Mouse (Mus musculus) embryonic facial prominence, embryonic 12.5 days (tissue): ENCODE results near the gene Usp36. TPM values are rescaled to one million over a fixed set of nuclear protein-coding genes. Genes with fewer than 3 reads are reported as not detected.

Source experiments
- ATAC-seq: fragments of 200-750 bp; cut with Nextera tagmentation; 2 replicates; pipeline ENCODE4 v1.8.0; 2017; ENCODE audit not compliant: insufficient number of reproducible peaks, insufficient read depth, low FRiP score, low TSS enrichment
- H3K27ac ChIP-seq: fragments of 300-500 bp; sonication (generic); 2 replicates; pipeline ENCODE4 v1.5.1; 2016; ENCODE audit warnings: mild to moderate bottlenecking
- H3K27me3 ChIP-seq: fragments of 300-500 bp; sonication (generic); 2 replicates; pipeline ENCODE4 v1.6.1; 2016; ENCODE audit warnings: mild to moderate bottlenecking, moderate library complexity
- H3K36me3 ChIP-seq: fragments of 300-500 bp; sonication (generic); 2 replicates; pipeline ENCODE4 v1.6.1; 2016; ENCODE audit warnings: mild to moderate bottlenecking
- H3K4me1 ChIP-seq: fragments of 300-500 bp; sonication (generic); 2 replicates; pipeline ENCODE4 v1.6.1; 2016
- H3K4me2 ChIP-seq: fragments of 300-500 bp; sonication (generic); replicated peaks from 2 replicates; pipeline ENCODE4 v1.6.1; 2016; ENCODE audit warnings: mild to moderate bottlenecking, moderate library complexity
- H3K4me3 ChIP-seq: fragments of 300-500 bp; sonication (generic); 2 replicates; pipeline ENCODE4 v1.5.1; 2016; ENCODE audit warnings: mild to moderate bottlenecking
- H3K9ac ChIP-seq: fragments of 300-500 bp; sonication (generic); 2 replicates; pipeline ENCODE4 v1.6.1; 2016; ENCODE audit warnings: mild to moderate bottlenecking, moderate library complexity
- H3K9me3 ChIP-seq: fragments of 300-500 bp; sonication (generic); 2 replicates; pipeline ENCODE4 v1.6.1; 2016; ENCODE audit warnings: mild to moderate bottlenecking, moderate library complexity
- WGBS: fragments of 180-500 bp; shearing (Covaris S2); methylation state at CpG from one replicate; pipeline ENCODE4 v1.1.7; 2016; 5-methylcytosine and 5-hydroxymethylcytosine counted together
- polyA plus RNA-seq: library from polyadenylated mRNA; unstranded; fragments of >200 nt; fragmentation: Nextera tagmentation; extraction: Ambion mirVana; gene quantifications from 2 replicates; pipeline ENCODE4 v1.2.1, GENCODE M21; 2016

Gene Usp36
- polyA plus RNA-seq, 1 experiment from 2014 or later, result 22.2 TPM

DNA sequence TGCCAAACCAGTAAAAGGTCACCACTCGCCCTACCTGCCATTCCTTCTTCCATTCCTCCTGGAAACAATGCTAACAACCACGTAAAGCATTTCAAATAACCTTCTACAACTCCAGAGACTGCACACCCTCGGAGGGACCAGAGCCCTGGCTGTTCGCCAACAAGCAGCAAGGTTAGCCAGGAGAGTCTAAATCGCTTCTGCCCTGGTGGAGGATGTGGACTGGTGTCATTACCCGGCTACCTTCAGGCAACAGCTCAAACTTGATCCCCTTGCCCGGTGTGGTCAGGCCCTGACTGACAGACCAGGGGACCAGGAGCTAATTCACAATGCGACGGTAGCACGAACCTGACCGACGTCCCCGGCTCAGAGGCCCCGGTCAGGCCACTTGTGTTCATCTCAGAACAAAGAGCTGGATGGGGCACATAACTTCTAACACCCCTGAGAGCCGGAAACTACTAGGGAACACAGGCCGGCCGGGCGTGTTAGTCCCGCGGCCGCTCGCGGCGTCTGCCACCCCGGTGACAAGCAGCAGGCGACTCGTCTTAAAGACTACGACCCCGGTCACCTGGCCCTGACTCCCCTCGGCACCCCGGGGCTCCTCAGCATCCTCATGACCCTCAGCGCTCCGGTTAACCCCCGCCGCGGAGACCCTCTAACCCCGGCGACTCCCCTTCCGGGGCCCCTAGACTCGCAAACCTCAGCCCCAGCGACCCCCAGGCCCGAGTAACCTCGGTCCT, 42.5 kb downstream of the Usp36 start:
- WGBS, result 1% methylated on average over 43 of the region's 43 CpGs
- H3K27ac ChIP-seq, result peak overlapping the region; percentile 69; the same call in 1 of the 2 replicates
- ATAC-seq, result no peak

DNA sequence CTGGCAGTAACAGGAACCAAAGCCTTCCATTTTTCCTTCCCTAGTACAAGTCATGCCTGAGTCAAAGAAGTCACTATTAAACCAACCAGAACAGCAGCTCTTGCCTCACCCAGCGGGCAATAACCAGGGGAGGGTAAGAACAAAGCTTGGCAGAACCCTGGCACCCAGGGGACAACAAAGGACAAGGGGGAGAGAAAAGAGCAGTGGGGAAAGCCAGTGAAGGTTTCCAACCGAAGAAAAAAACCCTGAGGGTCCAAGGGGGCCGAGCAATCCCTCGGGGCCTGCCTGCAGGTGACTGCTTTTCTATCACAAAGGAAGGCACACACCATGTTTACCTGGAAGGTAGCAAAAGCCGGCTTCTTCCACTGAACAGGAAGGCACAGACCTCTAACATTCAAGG, 43.3 kb downstream of the Usp36 start:
- Histone ChIP-seq H3K4me2 (peak overlapping the region; percentile 81), H3K4me3 (peak overlapping the region; percentile 82), H3K9me3 (no peaks in the 10 kb centered on the region), H3K27me3 (no peaks in the 10 kb centered on the region), H3K36me3 (no peaks in the 10 kb centered on the region), H3K27ac (peak overlapping the region; percentile 69; the same call in 1 of the 2 replicates), H3K4me1 (peaks cover 29% of the 10 kb centered on the region), H3K9ac (peak overlapping the region; percentile 70)
- ATAC-seq, result no peak
- WGBS, result 46% methylated on average over 5 of the region's 5 CpGs

More for the DNA sequence above, 42.5 kb downstream of the Usp36 start:
- Histone ChIP-seq H3K27me3 (no peaks in the 10 kb centered on the region), H3K9ac (peak overlapping the region; percentile 70), H3K36me3 (no peaks in the 10 kb centered on the region), H3K4me2 (peak overlapping the region; percentile 81), H3K9me3 (no peaks in the 10 kb centered on the region), H3K4me1 (peaks cover 20% of the 10 kb centered on the region), H3K4me3 (peak overlapping the region; percentile 82)

GRCm38 (mm10) chr11:118245130-118245529, 44.9 kb downstream of the Usp36 start:
- ATAC-seq, result no peak
- Histone ChIP-seq H3K9me3 (no peaks in the 10 kb centered on the region), H3K9ac (no peak overlapping the region), H3K27me3 (no peaks in the 10 kb centered on the region), H3K4me2 (no peak overlapping the region), H3K4me1 (peaks cover 40% of the 10 kb centered on the region), H3K4me3 (no peak overlapping the region), H3K36me3 (no peaks in the 10 kb centered on the region), H3K27ac (no peak overlapping the region)
- 92% methylated on average over 2 of the region's 2 CpGs for WGBS

DNA sequence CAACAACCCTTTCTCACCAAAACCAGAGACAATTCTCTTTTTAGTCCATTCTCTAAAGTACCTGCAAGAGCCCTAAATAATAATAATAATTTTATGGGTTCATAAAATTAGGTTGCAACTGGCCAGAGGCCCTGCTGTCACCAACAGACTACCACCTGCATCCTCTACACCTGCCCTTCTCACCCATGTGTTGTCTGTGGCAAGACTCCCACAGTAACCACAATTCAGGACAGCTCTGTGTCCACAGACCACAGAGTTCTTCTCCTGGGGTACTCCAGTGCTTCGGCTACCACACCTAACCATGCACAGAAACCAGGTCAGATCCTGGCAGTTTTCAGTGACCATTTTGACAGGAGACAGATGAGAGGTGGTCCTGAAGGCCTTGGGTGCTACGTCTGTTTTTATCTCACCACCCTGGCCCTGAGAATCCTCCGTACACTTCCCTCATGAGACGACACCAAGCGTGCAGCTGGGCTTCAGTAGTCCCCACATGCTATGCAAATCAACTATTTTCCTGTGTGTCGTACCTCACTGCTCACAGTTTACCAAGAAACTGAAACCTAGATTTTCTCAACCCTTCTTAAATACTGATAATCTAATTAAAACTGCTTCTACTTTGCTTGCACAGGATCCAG, 46.3 kb downstream of the Usp36 start:
- Histone ChIP-seq H3K27ac (no peak overlapping the region), H3K4me2 (no peak overlapping the region), H3K36me3 (no peaks in the 10 kb centered on the region), H3K9me3 (no peaks in the 10 kb centered on the region), H3K4me3 (no peak overlapping the region), H3K4me1 (peaks cover 50% of the 10 kb centered on the region), H3K27me3 (no peaks in the 10 kb centered on the region), H3K9ac (no peak overlapping the region)
- ATAC-seq, result no peak
- 89% methylated on average over 6 of the region's 6 CpGs for WGBS

- no peak for ATAC-seq
- 60% methylated on average over 4 of the region's 4 CpGs for WGBS
These were observed 47.5 kb downstream of the Usp36 start for GRCm38 (mm10) chr11:118242506-118242905.

GRCm38 (mm10) chr11:118240388-118240787, 49.7 kb downstream of the Usp36 start:
- Histone ChIP-seq H3K4me1 (peaks cover 61% of the 10 kb centered on the region), H3K4me2 (peak overlapping the region; percentile 42), H3K27me3 (no peaks in the 10 kb centered on the region), H3K27ac (peak overlapping the region; percentile 92), H3K4me3 (no peak overlapping the region), H3K36me3 (no peaks in the 10 kb centered on the region), H3K9ac (no peak overlapping the region), H3K9me3 (no peaks in the 10 kb centered on the region)
- 46% methylated on average over 4 of the region's 4 CpGs for WGBS
- no peak for ATAC-seq

More at GRCm38 (mm10) chr11:118242506-118242905, 47.5 kb downstream of the Usp36 start:
- no peaks in the 10 kb centered on the region for H3K9me3 ChIP-seq
- no peak overlapping the region for H3K4me3 ChIP-seq
- H3K36me3 ChIP-seq, result no peaks in the 10 kb centered on the region
- H3K4me2 ChIP-seq, result no peak overlapping the region
- H3K27me3 ChIP-seq, result no peaks in the 10 kb centered on the region
- no peak overlapping the region for H3K27ac ChIP-seq
- no peak overlapping the region for H3K9ac ChIP-seq
- peaks cover 60% of the 10 kb centered on the region for H3K4me1 ChIP-seq

GRCm38 (mm10) chr11:118239281-118240198, 50.5 kb downstream of the Usp36 start:
- Histone ChIP-seq H3K4me1 (peaks cover 66% of the 10 kb centered on the region), H3K4me2 (peak overlapping the region; percentile 42), H3K27ac (peak overlapping the region; percentile 92), H3K36me3 (no peaks in the 10 kb centered on the region), H3K4me3 (no peak overlapping the region; the same call in 1 of the 2 replicates), H3K9ac (peak overlapping the region; percentile 12; the same call in 1 of the 2 replicates), H3K9me3 (no peaks in the 10 kb centered on the region), H3K27me3 (no peaks in the 10 kb centered on the region)
- 23% methylated on average over 14 of the region's 14 CpGs for WGBS
- peak; percentile 90 for ATAC-seq

GRCm38 (mm10) chr11:118236520-118237190, 53.4 kb downstream of the Usp36 start:
- peaks cover 62% of the 10 kb centered on the region for H3K4me1 ChIP-seq
- WGBS, result 56% methylated on average over 6 of the region's 6 CpGs
- H3K4me3 ChIP-seq, result no peak overlapping the region
- no peaks in the 10 kb centered on the region for H3K27me3 ChIP-seq
- no peak overlapping the region for H3K4me2 ChIP-seq
- H3K36me3 ChIP-seq, result no peaks in the 10 kb centered on the region
- H3K9me3 ChIP-seq, result no peaks in the 10 kb centered on the region
- peak overlapping the region; percentile 63 for H3K27ac ChIP-seq
- H3K9ac ChIP-seq, result no peak overlapping the region
- ATAC-seq, result no peak

DNA sequence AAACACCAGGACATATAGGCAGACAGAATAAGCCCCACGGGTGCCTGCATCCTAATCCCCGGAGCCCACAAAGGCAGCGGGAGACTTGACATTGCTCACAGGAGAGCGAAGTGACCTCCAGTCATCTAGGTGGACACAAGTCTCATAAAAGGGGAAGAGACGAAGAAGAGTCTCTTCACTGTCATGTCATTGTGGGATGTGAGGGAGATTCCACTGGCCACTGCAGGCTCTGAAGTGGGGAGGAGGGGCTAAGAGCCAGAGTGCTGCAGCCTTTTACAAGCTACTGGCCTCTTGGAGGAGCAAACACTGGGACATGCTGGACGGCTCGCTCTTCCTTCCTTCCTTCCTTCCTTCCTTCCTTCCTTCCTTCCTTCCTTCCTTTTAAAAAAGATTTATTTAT, 55.1 kb downstream of the Usp36 start:
- no peak for ATAC-seq
- no peak overlapping the region for H3K4me2 ChIP-seq
- no peaks in the 10 kb centered on the region for H3K9me3 ChIP-seq
- H3K36me3 ChIP-seq, result no peaks in the 10 kb centered on the region
- no peak overlapping the region for H3K4me3 ChIP-seq
- H3K27me3 ChIP-seq, result no peaks in the 10 kb centered on the region
- H3K27ac ChIP-seq, result no peak overlapping the region
- peaks cover 49% of the 10 kb centered on the region for H3K4me1 ChIP-seq
- WGBS, result 84% methylated on average over 7 of the region's 7 CpGs
- H3K9ac ChIP-seq, result no peak overlapping the region

GRCm38 (mm10) chr11:118234500-118234899, 55.5 kb downstream of the Usp36 start:
- peaks cover 47% of the 10 kb centered on the region for H3K4me1 ChIP-seq
- H3K4me2 ChIP-seq, result no peak overlapping the region
- ATAC-seq, result no peak
- H3K27ac ChIP-seq, result no peak overlapping the region
- no peak overlapping the region for H3K4me3 ChIP-seq
- H3K27me3 ChIP-seq, result no peaks in the 10 kb centered on the region
- no peaks in the 10 kb centered on the region for H3K36me3 ChIP-seq
- H3K9me3 ChIP-seq, result no peaks in the 10 kb centered on the region
- H3K9ac ChIP-seq, result no peak overlapping the region
- 80% methylated on average over 6 of the region's 6 CpGs for whole genome bisulfite sequencing

GRCm38 (mm10) chr11:118233924-118234323, 56.1 kb downstream of the Usp36 start:
- Histone ChIP-seq H3K36me3 (no peaks in the 10 kb centered on the region), H3K9me3 (no peaks in the 10 kb centered on the region), H3K4me2 (no peak overlapping the region), H3K4me3 (no peak overlapping the region), H3K27me3 (no peaks in the 10 kb centered on the region), H3K4me1 (peaks cover 42% of the 10 kb centered on the region), H3K27ac (0 out of 2 replicates have a peak overlapping the region, but pooled peaks have one; percentile 17), H3K9ac (no peak overlapping the region)
- ATAC-seq, result no peak
- 57% methylated on average over 3 of the region's 3 CpGs for WGBS
